Mouse (Mus musculus) midbrain, embryonic 11.5 days (tissue): ENCODE results near the gene Nhp2. TPM values are rescaled to one million over a fixed set of nuclear protein-coding genes. Genes with fewer than 3 reads are reported as not detected.
A peak's percentile ranks its signal among the peaks of the same experiment; 100 is the strongest.
"Not testable (repeated sequence)": the region's sequence is repeated elsewhere in the genome, so short reads cannot be mapped to it uniquely, and the experiment has no call there.

Experiments
- ATAC-seq: fragments of 200-750 bp; cut with Nextera tagmentation; 2 replicates; pipeline ENCODE4 v1.8.0; 2017; ENCODE audit warnings: moderate TSS enrichment, moderate library complexity; ENCODE audit not compliant: low FRiP score
- DNase-seq: peaks from one replicate; pipeline ENCODE4 v3.0.0; 2015; ENCODE audit warnings: low spot score; ENCODE audit errors: missing footprints
- H3K27ac ChIP-seq: fragments of 300-500 bp; sonication (generic); 2 replicates; pipeline ENCODE4 v1.5.1; 2014; ENCODE audit warnings: low read depth, low read length
- H3K27me3 ChIP-seq: fragments of 300-500 bp; sonication (generic); 2 replicates; pipeline ENCODE4 v1.6.1; 2014; ENCODE audit warnings: mild to moderate bottlenecking, low read length, moderate library complexity, mixed read lengths; ENCODE audit not compliant: control insufficient read depth, insufficient read depth
- H3K36me3 ChIP-seq: fragments of 300-500 bp; sonication (generic); 2 replicates; pipeline ENCODE4 v1.6.1; 2014; ENCODE audit warnings: mild to moderate bottlenecking, low read length, moderate library complexity, mixed read lengths; ENCODE audit not compliant: control insufficient read depth, insufficient read depth
- H3K4me1 ChIP-seq: fragments of 300-500 bp; sonication (generic); 2 replicates; pipeline ENCODE4 v1.6.1; 2014; ENCODE audit warnings: low read length; ENCODE audit not compliant: control insufficient read depth, insufficient read depth
- H3K4me2 ChIP-seq: fragments of 300-500 bp; sonication (generic); 2 replicates; pipeline ENCODE4 v1.6.1; 2014; ENCODE audit warnings: mild to moderate bottlenecking, moderate library complexity
- H3K4me3 ChIP-seq: fragments of 300-500 bp; sonication (generic); 2 replicates; pipeline ENCODE4 v1.5.1; 2014; ENCODE audit warnings: low read depth, low read length
- H3K9ac ChIP-seq: fragments of 300-500 bp; sonication (generic); 2 replicates; pipeline ENCODE4 v1.6.1; 2014; ENCODE audit warnings: low read length
- H3K9me3 ChIP-seq: fragments of 300-500 bp; sonication (generic); 2 replicates; pipeline ENCODE4 v1.6.1; 2016; ENCODE audit warnings: low read length; ENCODE audit not compliant: control insufficient read depth
- WGBS: fragments of 180-500 bp; shearing (Covaris S2); extraction: QIAGEN DNeasy Blood & Tissue Kit; methylation state at CpG from one replicate; pipeline ENCODE4 v1.1.7; 2014; 5-methylcytosine and 5-hydroxymethylcytosine counted together
- polyA plus RNA-seq: library from polyadenylated mRNA; unstranded; fragments of >200 nt; fragmentation: Nextera tagmentation; extraction: Ambion mirVana; gene quantifications from 2 replicates; pipeline ENCODE4 v1.2.1, GENCODE M21; 2014

Nhp2 gene
- polyA plus RNA-seq, 1 experiment from 2014 or later, result 167 TPM

GRCm38 (mm10) chr11:51625187-51625820 is 5.8 kb downstream of the Nhp2 start:
- Histone ChIP-seq H3K27ac (no peak overlapping the region), H3K4me2 (no peak overlapping the region), H3K27me3 (no peaks in the 10 kb centered on the region), H3K4me1 (peaks cover 5% of the 10 kb centered on the region), H3K9ac (no peak overlapping the region), H3K9me3 (no peaks in the 10 kb centered on the region), H3K4me3 (no peak overlapping the region), H3K36me3 (peaks cover 28% of the 10 kb centered on the region)
- 82% methylated on average over 5 of the region's 5 CpGs for WGBS
- DNase-seq (no peak), ATAC-seq (no peak)

- H3K9ac ChIP-seq, result no peak overlapping the region
- no peak for DNase-seq
- no peak overlapping the region for H3K4me2 ChIP-seq
- no peak for ATAC-seq
- H3K4me1 ChIP-seq, result no peaks in the 10 kb centered on the region
- H3K4me3 ChIP-seq, result no peak overlapping the region
- H3K9me3 ChIP-seq, result no peaks in the 10 kb centered on the region
- H3K27ac ChIP-seq, result no peak overlapping the region
- H3K36me3 ChIP-seq, result peaks cover 23% of the 10 kb centered on the region
- 98% methylated on average over 9 of the region's 9 CpGs for WGBS
- H3K27me3 ChIP-seq, result no peaks in the 10 kb centered on the region
These were observed 7.9 kb downstream of the Nhp2 start for GRCm38 (mm10) chr11:51627425-51627824.

- Histone ChIP-seq H3K9me3 (no peaks in the 10 kb centered on the region), H3K4me2 (no peak overlapping the region), H3K4me3 (no peak overlapping the region), H3K27me3 (no peaks in the 10 kb centered on the region), H3K36me3 (peaks cover 19% of the 10 kb centered on the region), H3K9ac (no peak overlapping the region), H3K4me1 (no peaks in the 10 kb centered on the region), H3K27ac (no peak overlapping the region)
- no peak for ATAC-seq
- DNase-seq, result no peak
- WGBS, result 91% methylated on average over 8 of the region's 8 CpGs
These were observed 8.4 kb downstream of the Nhp2 start for GRCm38 (mm10) chr11:51627907-51628306.

GRCm38 (mm10) chr11:51629651-51630314 is 10.2 kb downstream of the Nhp2 start:
- ATAC-seq, result no peak
- DNase-seq, result no peak
- no peaks in the 10 kb centered on the region for H3K27me3 ChIP-seq
- H3K4me2 ChIP-seq, result no peak overlapping the region
- no peak overlapping the region for H3K27ac ChIP-seq
- H3K4me3 ChIP-seq, result no peak overlapping the region
- H3K9ac ChIP-seq, result no peak overlapping the region
- no peaks in the 10 kb centered on the region for H3K9me3 ChIP-seq
- peaks cover 6% of the 10 kb centered on the region for H3K36me3 ChIP-seq
- no peaks in the 10 kb centered on the region; the same call in 1 of the 2 replicates for H3K4me1 ChIP-seq
- WGBS, result 87% methylated on average over 15 of the region's 15 CpGs

GRCm38 (mm10) chr11:51632130-51632753 is 12.7 kb downstream of the Nhp2 start:
- Histone ChIP-seq H3K27ac (no peak overlapping the region), H3K27me3 (no peaks in the 10 kb centered on the region), H3K9ac (no peak overlapping the region), H3K4me1 (peaks cover 8% of the 10 kb centered on the region; the same call in 1 of the 2 replicates), H3K4me2 (no peak overlapping the region), H3K9me3 (no peaks in the 10 kb centered on the region), H3K36me3 (no peaks in the 10 kb centered on the region; the same call in 1 of the 2 replicates), H3K4me3 (no peak overlapping the region)
- WGBS, result 91% methylated on average over 6 of the region's 6 CpGs
- ATAC-seq, result no peak
- DNase-seq, result no peak

GRCm38 (mm10) chr11:51633200-51633599 is 13.7 kb downstream of the Nhp2 start:
- H3K36me3 ChIP-seq, H3K9ac ChIP-seq, H3K4me3 ChIP-seq, ATAC-seq, H3K27ac ChIP-seq, H3K27me3 ChIP-seq, DNase-seq, H3K9me3 ChIP-seq, H3K4me2 ChIP-seq: not testable (repeated sequence)
- 94% methylated on average over 7 of the region's 7 CpGs for WGBS
- H3K4me1 ChIP-seq, result peaks cover 10% of the 10 kb centered on the region; the same call in 1 of the 2 replicates

- H3K4me2 ChIP-seq, result no peak overlapping the region
- 94% methylated on average over 3 of the region's 3 CpGs for WGBS
These were observed 14.2 kb downstream of the Nhp2 start for GRCm38 (mm10) chr11:51633721-51634120.

GRCm38 (mm10) chr11:51635127-51635524 is 15.6 kb downstream of the Nhp2 start:
- Histone ChIP-seq H3K9ac (peak overlapping the region; percentile 68), H3K4me2 (peak overlapping the region; percentile 54), H3K36me3 (no peaks in the 10 kb centered on the region), H3K27ac (no peak overlapping the region), H3K9me3 (no peaks in the 10 kb centered on the region), H3K27me3 (no peaks in the 10 kb centered on the region), H3K4me3 (peak overlapping the region; percentile 57), H3K4me1 (peaks cover 11% of the 10 kb centered on the region; the same call in 1 of the 2 replicates)
- WGBS, result 26% methylated on average over 6 of the region's 6 CpGs
- ATAC-seq (no peak), DNase-seq (peak; percentile 88)

More at GRCm38 (mm10) chr11:51633721-51634120, 14.2 kb downstream of the Nhp2 start:
- no peaks in the 10 kb centered on the region; the same call in 1 of the 2 replicates for H3K36me3 ChIP-seq
- DNase-seq (no peak), ATAC-seq (no peak)
- H3K9ac ChIP-seq, result no peak overlapping the region
- H3K27ac ChIP-seq, result no peak overlapping the region
- H3K9me3 ChIP-seq, result no peaks in the 10 kb centered on the region
- peaks cover 11% of the 10 kb centered on the region; the same call in 1 of the 2 replicates for H3K4me1 ChIP-seq
- no peaks in the 10 kb centered on the region for H3K27me3 ChIP-seq
- no peak overlapping the region for H3K4me3 ChIP-seq
